Mouse (Mus musculus) central nervous system, embryonic 14 days (tissue): ENCODE results near the gene Gm8281. TPM values are rescaled to one million over a fixed set of nuclear protein-coding genes. Genes with fewer than 3 reads are reported as not detected.

Experiments used
- polyA plus RNA-seq: library from polyadenylated mRNA; depleted of rRNA; stranded (reverse); fragments of >200 nt; gene quantifications from 2 replicates; pipeline ENCODE4 v1.2.3, GENCODE M21; 2012; rRNA removed

Gm8281 gene
- 13.0 and 14.3 TPM in 2 replicates for polyA plus RNA-seq

GRCm38 (mm10) chr14:5070611-5071490 lies at the start of gene Gm8281:
Gm8281 (plus strand) TSS chr14:5071040.

GRCm38 (mm10) chr14:5050329-5050728 lies 20.5 kb upstream of the Gm8281 start, which contains the start of gene 4930555G01Rik:
4930555G01Rik (plus strand) TSS chr14:5050629.

GRCm38 (mm10) chr14:5131219-5131618 lies 60.4 kb downstream of the Gm8281 start, which contains the start of gene Gm8279:
Gm8279 (plus strand) TSS chr14:5131519.

Other genes starting within 250 kb of the Gm8281 start
- not detected in 2 replicates for gene Gm3269, start 232.9 kb upstream of the Gm8281 start, polyA plus RNA-seq
- gene Gm3264, start 215.5 kb upstream of the Gm8281 start, polyA plus RNA-seq = 3.7 and 4.1 TPM in 2 replicates
- 0.15 and 0.17 TPM in 2 replicates for gene Gm3278, start 178.6 kb upstream of the Gm8281 start, polyA plus RNA-seq
- not detected in 2 replicates for gene Gm8297, start 87.1 kb upstream of the Gm8281 start, polyA plus RNA-seq
- gene Gm3298, start 55.1 kb upstream of the Gm8281 start, polyA plus RNA-seq = not detected in 2 replicates
- gene 4930555G01Rik, start 20.4 kb upstream of the Gm8281 start, polyA plus RNA-seq = not detected in 2 replicates
- gene Gm8279, start 60.5 kb downstream of the Gm8281 start, polyA plus RNA-seq = 0.02 TPM in 1 of 2 replicates, not detected in the other
- gene Gm3317, start 93.5 kb downstream of the Gm8281 start, polyA plus RNA-seq = not detected in 2 replicates
- not detected in 2 replicates for gene Gm8271, start 114.8 kb downstream of the Gm8281 start, polyA plus RNA-seq
- gene Gm3526, start 189.5 kb downstream of the Gm8281 start, polyA plus RNA-seq = not detected in 2 replicates